Mouse (Mus musculus) MEL (cell line): ENCODE data around the gene Sobp. TPM values are rescaled to one million over a fixed set of nuclear protein-coding genes. Genes with fewer than 3 reads are reported as not detected.

ENCODE experiments used
- DNase-seq: peaks from one replicate; pipeline ENCODE4 v3.0.0; 2011; ENCODE audit warnings: low read depth, low spot score
- H3K27ac ChIP-seq: 2 replicates; pipeline ENCODE4 v1.5.1; 2012; ENCODE audit warnings: low read depth, mild to moderate bottlenecking, control low read depth, low read length, moderate library complexity; ENCODE audit not compliant: control insufficient read depth
- H3K27me3 ChIP-seq, 2 experiments: fragments of 150-350 bp in 1 of 2; sonication (generic) in 1 of 2; 2 replicates each; pipeline ENCODE4 v1.6.1; 2012; ENCODE audit warnings: low read length in 2 of 2, mild to moderate bottlenecking in 2 of 2, improper control_type of control experiment in 1 of 2, moderate library complexity in 1 of 2; ENCODE audit not compliant: insufficient read depth in 2 of 2, control insufficient read depth in 1 of 2
- H3K36me3 ChIP-seq, 2 experiments: 2 replicates each; pipeline ENCODE4 v1.6.1; 2012 to 2014; ENCODE audit warnings: low read length in 2 of 2, improper control_type of control experiment in 1 of 2, inconsistent platforms in 1 of 2, mild to moderate bottlenecking in 1 of 2; ENCODE audit not compliant: insufficient read depth in 2 of 2, control insufficient read depth in 1 of 2
- H3K4me1 ChIP-seq, 2 experiments: fragments of 150-350 bp in 1 of 2; sonication (generic) in 1 of 2; 2 replicates each; pipeline ENCODE4 v1.6.1; 2012; ENCODE audit warnings: low read length in 2 of 2, improper control_type of control experiment in 1 of 2, mild to moderate bottlenecking in 1 of 2; ENCODE audit not compliant: insufficient read depth in 2 of 2, control insufficient read depth in 1 of 2
- H3K4me3 ChIP-seq, 2 experiments: fragments of 150-350 bp in 1 of 2; sonication (generic) in 1 of 2; 2 replicates each; pipeline ENCODE4 v1.5.1; 2012; ENCODE audit warnings: low read depth in 2 of 2, low read length in 2 of 2, mild to moderate bottlenecking in 2 of 2, moderate library complexity in 2 of 2, control low read depth in 1 of 2, improper control_type of control experiment in 1 of 2; ENCODE audit not compliant: control insufficient read depth in 1 of 2, insufficient read depth in 1 of 2
- H3K79me2 ChIP-seq: 2 replicates; pipeline ENCODE4 v1.6.1; 2012; ENCODE audit warnings: mild to moderate bottlenecking, low read length, moderate library complexity; ENCODE audit not compliant: control insufficient read depth, poor library complexity, insufficient read depth
- H3K9ac ChIP-seq: 2 replicates; pipeline ENCODE4 v1.6.1; 2012; ENCODE audit warnings: low read depth, mild to moderate bottlenecking, control low read depth, low read length, moderate library complexity; ENCODE audit not compliant: control insufficient read depth, poor library complexity, severe bottlenecking
- H3K9me3 ChIP-seq: fragments of 150-350 bp; sonication (generic); replicated peaks from 2 replicates; pipeline ENCODE4 v1.6.1; 2012; ENCODE audit warnings: mild to moderate bottlenecking, low read length, improper control_type of control experiment, moderate library complexity; ENCODE audit not compliant: insufficient read depth
- BHLHE40 ChIP-seq: IDR thresholded peaks from 2 replicates; pipeline ENCODE4 v1.6.1; 2012; ENCODE audit warnings: low read depth, mild to moderate bottlenecking, inconsistent platforms, low read length, improper control_type of control experiment, borderline replicate concordance
- E2F4 ChIP-seq: IDR thresholded peaks from 2 replicates; pipeline ENCODE4 v1.6.1; 2011; ENCODE audit warnings: low read depth, low read length, improper control_type of control experiment, borderline replicate concordance
- ELF1 ChIP-seq: IDR thresholded peaks from 2 replicates; pipeline ENCODE4 v1.6.1; 2014; ENCODE audit warnings: low read depth, mild to moderate bottlenecking, inconsistent platforms, low read length, improper control_type of control experiment, moderate library complexity
- ETS1 ChIP-seq: IDR thresholded peaks from 2 replicates; pipeline ENCODE4 v1.6.1; 2012; ENCODE audit warnings: low read depth, mild to moderate bottlenecking, inconsistent platforms, low read length, improper control_type of control experiment, moderate library complexity
- KAT2A ChIP-seq: conservative IDR thresholded peaks from 2 replicates; pipeline ENCODE4 v1.6.1; 2012; ENCODE audit warnings: low read depth, low read length, improper control_type of control experiment, inconsistent platforms
- MAX ChIP-seq: IDR thresholded peaks from 2 replicates; pipeline ENCODE4 v1.6.1; 2011; ENCODE audit warnings: low read length, improper control_type of control experiment
- MXI1 ChIP-seq: IDR thresholded peaks from 2 replicates; pipeline ENCODE4 v1.6.1; 2011; ENCODE audit warnings: mild to moderate bottlenecking, low read depth, low read length, improper control_type of control experiment
- MYB ChIP-seq: IDR thresholded peaks from 2 replicates; pipeline ENCODE4 v1.6.1; 2011; ENCODE audit warnings: mild to moderate bottlenecking, low read depth, low read length, improper control_type of control experiment
- POLR2A ChIP-seq, 2 experiments: IDR thresholded peaks; 2 replicates each; pipeline ENCODE4 v1.6.1; 2011 to 2012; ENCODE audit warnings: low read length in 2 of 2, mild to moderate bottlenecking in 2 of 2, control low read depth in 1 of 2, improper control_type of control experiment in 1 of 2, low read depth in 1 of 2, moderate library complexity in 1 of 2; ENCODE audit not compliant: control insufficient read depth in 1 of 2, insufficient read depth in 1 of 2, poor library complexity in 1 of 2
- POLR2AphosphoS5 ChIP-seq: IDR thresholded peaks from 2 replicates; pipeline ENCODE4 v1.6.1; 2012; ENCODE audit warnings: low read depth, borderline replicate concordance, mild to moderate bottlenecking, inconsistent platforms, low read length, moderate library complexity, mixed read lengths
- RAD21 ChIP-seq: IDR thresholded peaks from 2 replicates; pipeline ENCODE4 v1.6.1; 2011; ENCODE audit warnings: mild to moderate bottlenecking, low read depth, low read length, improper control_type of control experiment
- TBP ChIP-seq: IDR thresholded peaks from 2 replicates; pipeline ENCODE4 v1.8.0; 2011; ENCODE audit warnings: low read depth, low read length, improper control_type of control experiment
- UBTF ChIP-seq: IDR thresholded peaks from 2 replicates; pipeline ENCODE4 v1.6.1; 2012; ENCODE audit warnings: low read depth, mild to moderate bottlenecking, inconsistent platforms, low read length, improper control_type of control experiment, moderate library complexity, borderline replicate concordance; ENCODE audit not compliant: insufficient read depth
- USF1 ChIP-seq: IDR thresholded peaks from 2 replicates; pipeline ENCODE4 v1.6.1; 2014; ENCODE audit warnings: low read depth, mild to moderate bottlenecking, inconsistent platforms, low read length, improper control_type of control experiment, moderate library complexity
- ZKSCAN1 ChIP-seq: IDR thresholded peaks from 2 replicates; pipeline ENCODE4 v1.6.1; 2012; ENCODE audit warnings: low read depth, mild to moderate bottlenecking, inconsistent platforms, low read length, improper control_type of control experiment, moderate library complexity
- ZMIZ1 ChIP-seq: IDR thresholded peaks from 2 replicates; pipeline ENCODE4 v1.6.1; 2012; ENCODE audit warnings: low read depth, mild to moderate bottlenecking, inconsistent platforms, low read length, improper control_type of control experiment, moderate library complexity
- ZNF384 ChIP-seq: IDR thresholded peaks from 2 replicates; pipeline ENCODE4 v1.6.1; 2012; ENCODE audit warnings: low read depth, mild to moderate bottlenecking, inconsistent platforms, low read length, improper control_type of control experiment
- polyA plus RNA-seq, 2 experiments: library from polyadenylated mRNA; stranded (reverse) in 1 of 2; unstranded in 1 of 2; fragments of >175 nt in 1 of 2; fragments of >200 nt in 1 of 2; gene quantifications; 2 replicates each; pipeline versions ENCODE4 v1.2.1 to v1.2.4; 2012; ENCODE audit warnings: low replicate concordance in 2 of 2, low read depth in 1 of 2; ENCODE audit not compliant: insufficient read length in 2 of 2, insufficient read depth in 1 of 2, missing spikeins in 1 of 2
- total RNA-seq: library from RNA; depleted of rRNA; stranded (reverse); fragments of 300-350 nt; gene quantifications from 2 replicates; pipeline ENCODE4 v1.2.3, GENCODE M21; 2012

Sobp gene
- total and polyA plus RNA-seq, 3 experiments: not detected

GRCm38 (mm10) chr10:43220910-43221625 is 46.7 kb upstream of the Sobp start, which contains the start of gene Pdss2 (continued):
- TF ChIP-seq MXI1 (peak; percentile 93), ELF1 (peak; percentile 73), POLR2AphosphoS5 (peak; percentile 72; the same call in 1 of the 2 replicates), UBTF (no peak), ZKSCAN1 (no peak), ZMIZ1 (peak; percentile 77; the same call in 1 of the 2 replicates), USF1 (no peak), ETS1 (peak; percentile 56; the same call in 1 of the 2 replicates), MAX (peak; percentile 69; the same call in 1 of the 2 replicates), TBP (peak; percentile 91), POLR2A (IDR thresholded peaks at IDR 0.05; ENCODE audit: control insufficient read depth in 1 of 2, insufficient read depth in 1 of 2, low read depth in 1 of 2, low read length in 2 of 2, poor library complexity in 1 of 2) (peak; percentile 83 to 99; a peak in 3 of 4 replicates), KAT2A (peak; percentile 88), MYB (no peak), BHLHE40 (no peak)

DNA sequence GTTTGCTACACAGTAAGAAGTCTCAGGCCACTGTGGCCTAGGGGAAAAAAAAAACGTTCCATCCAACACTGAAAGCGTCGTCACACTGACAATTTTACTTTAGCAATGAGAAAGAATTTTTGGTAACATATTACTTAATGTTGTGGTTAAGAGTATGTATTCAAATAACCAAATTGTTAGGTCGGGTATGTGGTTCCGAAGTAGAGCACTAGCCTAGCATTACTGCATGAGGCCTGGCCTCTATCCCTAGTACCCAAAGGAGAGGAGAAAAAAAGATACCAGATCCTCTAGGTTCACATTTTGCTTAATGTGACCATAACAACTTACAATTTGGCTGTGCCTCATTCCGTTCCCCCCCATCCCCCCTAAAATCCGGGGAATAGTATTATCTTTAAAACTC is 46.1 kb upstream of the Sobp start:
- peaks cover 12% of the 10 kb centered on the region for H3K79me2 ChIP-seq
- 0 out of 2 replicates have a peak, but pooled peaks have one; percentile 25 for TF ChIP-seq ZNF384
- TF ChIP-seq E2F4: no peak
- 0 out of 2 replicates have a peak, but pooled peaks have one; percentile 15 for TF ChIP-seq MXI1
- no peak for TF ChIP-seq BHLHE40
- TF ChIP-seq MYB: no peak
- no peak for TF ChIP-seq RAD21
- H3K9ac ChIP-seq: peak overlapping the region; percentile 94
- peaks cover 0 to 12% of the 10 kb centered on the region in 2 experiments; a peak in 2 of 4 replicates for H3K36me3 ChIP-seq
- H3K4me1 ChIP-seq: peaks cover 0 to 8% of the 10 kb centered on the region in 2 experiments; a peak in 2 of 4 replicates
- H3K27me3 ChIP-seq: no peaks in the 10 kb centered on the region
- H3K4me3 ChIP-seq: peak overlapping the region; percentile 64 to 89
- DNase-seq: peak; percentile 44
- H3K9me3 ChIP-seq: no peaks in the 10 kb centered on the region
- peak overlapping the region; percentile 68; the same call in 1 of the 2 replicates for H3K27ac ChIP-seq
